25 mouse cellular contexts compared by ENCODE assay signal in the genomic region with DNA sequence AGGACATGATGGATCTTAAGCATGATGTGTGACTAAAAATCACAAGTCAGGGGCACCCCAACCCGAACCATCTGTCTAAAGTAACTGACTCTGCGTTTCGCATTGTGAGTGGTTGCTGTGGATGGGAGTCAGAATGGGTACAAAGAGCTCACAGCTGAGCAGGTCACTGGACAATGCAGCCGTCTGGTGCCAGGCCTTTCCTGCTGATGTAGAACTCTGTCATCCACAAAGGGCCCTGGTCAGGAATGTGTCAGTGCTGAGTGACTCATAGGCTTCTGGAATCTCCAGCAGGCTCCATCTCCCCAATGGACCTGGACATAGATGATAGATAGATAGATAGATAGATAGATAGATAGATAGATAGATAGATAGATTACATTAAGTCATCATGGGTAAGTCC.
DNase-seq lines count a peak whose midpoint lies in the region; ATAC-seq and TF ChIP-seq lines count a peak whose summit lies in the region.
"Had no signal": no experiment of that assay in that cellular context is flagged by ENCODE, and none has a peak within 500 bp of the region (broad histone marks: within the 10 kb centered on the region; RNA-seq: fewer than 3 reads in every experiment).

No protein-coding gene starts in this region.

- in situ Hi-C loops in Patski (cut with MboI; ENCODE audit: low pct_unique_long_range_greater_than_20kb) = no loop called here

- H3K27me3 ChIP-seq in Patski = no peaks in the 10 kb centered on the region
- H3K27me3 ChIP-seq: CH12.LX; forebrain, embryonic 13.5 days; heart, embryonic 12.5 days; heart, embryonic 15.5 days had no signal

- POLR2A ChIA-PET in Patski (lab: Charles Lee) = no interaction called here

- peak; percentile 44 for ATAC-seq in Patski
- no peak for ATAC-seq in monocyte, adult 5-6 weeks (replicated peaks; ENCODE audit: insufficient number of reproducible peaks, low FRiP score, low TSS enrichment, poor library complexity, severe bottlenecking)
- ATAC-seq: activated CD4-positive, CD25-positive, alpha-beta regulatory T cell, adult 4 months; forebrain, embryonic 13.5 days; forebrain, embryonic 16.5 days; hindbrain, embryonic 16.5 days; inflammation-experienced regulatory T-cells, adult 6 months; intestine, embryonic 16.5 days had no signal

- CTCF ChIA-PET in Patski (lab: Charles Lee) = interaction anchor here (1.0 kb wide), 1 partner anchor 21 kb away, joined by 3 read pairs; no protein-coding TSS in a partner anchor

- peak; percentile 27 for DNase-seq in adrenal gland, adult 2 months
- DNase-seq in adrenal gland, adult 8-10 months = no peak
- DNase-seq in heart, adult 11 months = peak; percentile 49
- no peak for DNase-seq in heart, adult 9 months (ENCODE audit: low spot score in 2 of 2)
- DNase-seq in Patski (ENCODE audit: low read depth, low spot score) = no peak
- DNase-seq: adrenal gland, postnatal 14 days; B cell, adult 2 months; cerebellum, adult 11 months; cerebellum, adult 8-10 months; cerebellum, postnatal 10 days; gastrocnemius, postnatal 10 days; gastrocnemius, postnatal 36 days; heart, postnatal 10 days; heart, postnatal 36 days; kidney, adult 18-20 months had no signal

- no peak for TF ChIP-seq CTCF in Patski (IDR thresholded peaks at IDR 0.05)

Comparison
In these comparisons a context has a peak if more than half of its experiments do, and no peak if none do; other contexts are left out.
1. DNase-seq: peak in adrenal gland, adult 2 months (single experiment) and heart, adult 11 months (single experiment); none in adrenal gland, adult 8-10 months (single experiment), heart, adult 9 months (0 of 2) and Patski (single experiment).